Mouse (Mus musculus) left cerebral cortex, postnatal 10 days (tissue): Measurements from ENCODE around the gene Aurkb. TPM values are rescaled to one million over a fixed set of nuclear protein-coding genes. Genes with fewer than 3 reads are reported as not detected.
"Not testable (repeated sequence)": the region's sequence is repeated elsewhere in the genome, so short reads cannot be mapped to it uniquely, and the experiment has no call there.

Source experiments
- DNase-seq, 2 experiments: peaks; one replicate each; pipeline ENCODE4 v3.0.0; 2021 to 2022; ENCODE audit warnings: low spot score in 2 of 2, mixed read lengths in 1 of 2; ENCODE audit errors: extremely low spot score in 1 of 2
- intact Hi-C: fragments of 180-260 bp; cut with DNase I; formaldehyde crosslinking; loops from one replicate; pipeline ENCODE4 v1.15.1; 2025
- total RNA-seq, 2 experiments: library from RNA; stranded (reverse); gene quantifications; 2 replicates each; pipeline ENCODE4 v1.2.3; 2021

Aurkb gene
- total RNA-seq, 2 experiments from 2014 or later = 3.0 to 3.1 TPM

GRCm38 (mm10) chr11:69091566-69092385 is 46.3 kb downstream of the Aurkb start:
- DNase-seq = no peak
- intact Hi-C loops = loop anchor here (10.0 kb wide), 1 partner anchor 323 kb away; the partner anchor contains the start of gene Kdm6b

- DNase-seq = peak in 1 of 2 experiments; percentile 82
- intact Hi-C loops = loop anchor here (10.0 kb wide), 1 partner anchor 322 kb away; the partner anchor contains the start of gene Kdm6b
Observed at GRCm38 (mm10) chr11:69092386-69092751, 46.9 kb downstream of the Aurkb start.

- DNase-seq = no peak
Observed at GRCm38 (mm10) chr11:69092871-69093270, 47.4 kb downstream of the Aurkb start.

GRCm38 (mm10) chr11:69093856-69094255 is 48.4 kb downstream of the Aurkb start:
- DNase-seq = not testable (repeated sequence)
- intact Hi-C loops = loop anchor here (10.0 kb wide), 1 partner anchor 321 kb away; the partner anchor contains the start of gene Kdm6b

More at GRCm38 (mm10) chr11:69092871-69093270, 47.4 kb downstream of the Aurkb start:
- intact Hi-C loops = loop anchor here (10.0 kb wide), 1 partner anchor 322 kb away; the partner anchor contains the start of gene Kdm6b

GRCm38 (mm10) chr11:69094697-69095429 is 49.4 kb downstream of the Aurkb start, which contains the start of gene Per1:
Gene Per1, plus strand, starts transcription at chr11:69095217.
- DNase-seq = peak; percentile 99 to 100
- intact Hi-C loops = loop anchor here (10.0 kb wide), 1 partner anchor 320 kb away; the partner anchor contains the start of gene Kdm6b

- intact Hi-C loops = loop anchor here (10.0 kb wide), 1 partner anchor 319 kb away; the partner anchor contains the start of gene Kdm6b
- DNase-seq = no peak
Observed at GRCm38 (mm10) chr11:69095511-69096231, 50.2 kb downstream of the Aurkb start.

GRCm38 (mm10) chr11:69096360-69096986 is 51.0 kb downstream of the Aurkb start:
- no peak for DNase-seq
- intact Hi-C loops = loop anchor here (10.0 kb wide), 1 partner anchor 318 kb away; the partner anchor contains the start of gene Kdm6b

- DNase-seq = peak; percentile 95 to 100
- intact Hi-C loops = loop anchor here (10.0 kb wide), 1 partner anchor 318 kb away; the partner anchor contains the start of gene Kdm6b
Observed at GRCm38 (mm10) chr11:69096987-69097900, 51.8 kb downstream of the Aurkb start.

- DNase-seq = no peak
- intact Hi-C loops = loop anchor here (10.0 kb wide), 1 partner anchor 317 kb away; the partner anchor contains the start of gene Kdm6b
Observed at GRCm38 (mm10) chr11:69098039-69098761, 52.8 kb downstream of the Aurkb start.

- DNase-seq = peak; percentile 93 to 98
- intact Hi-C loops = loop anchor here (10.0 kb wide), 1 partner anchor 316 kb away; the partner anchor contains the start of gene Kdm6b
Observed at GRCm38 (mm10) chr11:69098762-69099091, 53.3 kb downstream of the Aurkb start.

- intact Hi-C loops = loop anchor here (10.0 kb wide), 1 partner anchor 315 kb away; the partner anchor contains the start of gene Kdm6b
- DNase-seq = peak in 1 of 2 experiments; percentile 91
Observed at GRCm38 (mm10) chr11:69099177-69099914, 53.9 kb downstream of the Aurkb start.

GRCm38 (mm10) chr11:69099915-69100345 is 54.5 kb downstream of the Aurkb start:
- DNase-seq = peak; percentile 86 to 97
- intact Hi-C loops = loop anchor here (10.0 kb wide), 1 partner anchor 315 kb away; the partner anchor contains the start of gene Kdm6b

GRCm38 (mm10) chr11:69100639-69101360 is 55.4 kb downstream of the Aurkb start:
- intact Hi-C loops = no loop called here
- DNase-seq = no peak
